Mouse (Mus musculus) thymus, postnatal 14 days (tissue): ENCODE data around the gene Nnat.

ENCODE experiments used
- DNase-seq: peaks from one replicate; pipeline ENCODE4 v3.0.0; 2021

Gene Nnat

GRCm38 (mm10) chr2:157559858-157560257 is at the start of gene Nnat:
Gene Nnat (plus strand): TSS chr2:157560078.
- DNase-seq: no peak

- DNase-seq: no peak
These were observed 47.0 kb upstream of the Nnat start for GRCm38 (mm10) chr2:157512859-157513258.

GRCm38 (mm10) chr2:157513737-157514208 is 46.1 kb upstream of the Nnat start:
- no peak for DNase-seq

GRCm38 (mm10) chr2:157514353-157514752 is 45.5 kb upstream of the Nnat start:
- no peak for DNase-seq

GRCm38 (mm10) chr2:157517526-157517925 is 42.4 kb upstream of the Nnat start:
- DNase-seq: no peak

- DNase-seq: no peak
These were observed 41.4 kb upstream of the Nnat start for GRCm38 (mm10) chr2:157518451-157518850.

GRCm38 (mm10) chr2:157519452-157519851 is 40.4 kb upstream of the Nnat start:
- no peak for DNase-seq

- DNase-seq: no peak
These were observed 39.4 kb upstream of the Nnat start for GRCm38 (mm10) chr2:157520496-157520895.

- no peak for DNase-seq
These were observed 37.3 kb upstream of the Nnat start for GRCm38 (mm10) chr2:157522556-157522955.

- DNase-seq: no peak
These were observed 29.6 kb upstream of the Nnat start for GRCm38 (mm10) chr2:157530056-157530955.

GRCm38 (mm10) chr2:157531681-157532426 is 28.0 kb upstream of the Nnat start:
- no peak for DNase-seq

GRCm38 (mm10) chr2:157534163-157534562 is 25.7 kb upstream of the Nnat start:
- no peak for DNase-seq

GRCm38 (mm10) chr2:157536476-157537081 is 23.3 kb upstream of the Nnat start:
- no peak for DNase-seq

- DNase-seq: no peak
These were observed 22.8 kb upstream of the Nnat start for GRCm38 (mm10) chr2:157537118-157537517.

GRCm38 (mm10) chr2:157540073-157540952 is 19.6 kb upstream of the Nnat start:
- DNase-seq: no peak

GRCm38 (mm10) chr2:157540953-157541569 is 18.8 kb upstream of the Nnat start:
- DNase-seq: no peak

- no peak for DNase-seq
These were observed 18.2 kb upstream of the Nnat start for GRCm38 (mm10) chr2:157541631-157542030.

GRCm38 (mm10) chr2:157542415-157542814 is 17.5 kb upstream of the Nnat start:
- no peak for DNase-seq

- no peak for DNase-seq
These were observed 15.5 kb upstream of the Nnat start for GRCm38 (mm10) chr2:157544333-157544888.

GRCm38 (mm10) chr2:157546686-157547085 is 13.2 kb upstream of the Nnat start:
- DNase-seq: no peak

GRCm38 (mm10) chr2:157550292-157550691 is 9.6 kb upstream of the Nnat start:
- no peak for DNase-seq
